Mouse (Mus musculus): ENCODE results near the gene Sctr. TPM values are rescaled to one million over a fixed set of nuclear protein-coding genes. Genes with fewer than 3 reads are reported as not detected.
A peak's percentile ranks its signal among the peaks of the same experiment; 100 is the strongest.

The Sctr gene
- polyA plus RNA-seq, 1 experiment: not detected

GRCm38 (mm10) chr1:120112251-120113187 is 105.8 kb downstream of the Sctr start:
- TF ChIP-seq POLR2A (IDR thresholded peaks at IDR 0.05; ENCODE audit: low read depth, low read length): no peak
- no peak for TF ChIP-seq CTCF (IDR thresholded peaks at IDR 0.05; ENCODE audit: borderline replicate concordance, insufficient read depth, low read length)
- peak overlapping the region; percentile 44; the same call in 1 of the 2 replicates for H3K27ac ChIP-seq (ENCODE audit: insufficient read depth, low read length)
- H3K4me1 ChIP-seq (ENCODE audit: control insufficient read depth, insufficient read depth, low read length): no peaks in the 10 kb centered on the region
- H3K4me3 ChIP-seq (ENCODE audit: insufficient read depth, low read length): no peak overlapping the region

Other genes with a start within 250 kb of the Sctr start
- 7.3 and 12.9 TPM in 2 replicates for gene Ptpn4, start 169.3 kb upstream of the Sctr start, polyA plus RNA-seq (2011; ENCODE audit: insufficient read length, low read depth, missing spikeins)
- 3.5 and 3.6 TPM in 2 replicates for gene Tmem177, start 93.7 kb upstream of the Sctr start, polyA plus RNA-seq (2011; ENCODE audit: insufficient read length, low read depth, missing spikeins)
- gene Cfap221, start 9.7 kb upstream of the Sctr start, polyA plus RNA-seq (2011; ENCODE audit: insufficient read length, low read depth, missing spikeins): not detected in 2 replicates
- gene Tmem37, start 67.2 kb downstream of the Sctr start, polyA plus RNA-seq (2011; ENCODE audit: insufficient read length, low read depth, missing spikeins): 18.7 and 25.9 TPM in 2 replicates
- 267 and 293 TPM in 2 replicates for gene Dbi, start 114.2 kb downstream of the Sctr start, polyA plus RNA-seq (2011; ENCODE audit: insufficient read length, low read depth, missing spikeins)
- gene 3110009E18Rik, start 114.3 kb downstream of the Sctr start, polyA plus RNA-seq (2011; ENCODE audit: insufficient read length, low read depth, missing spikeins): 4.0 and 7.2 TPM in 2 replicates